Mouse (Mus musculus) E14TG2a.4 (cell line): ENCODE measurements around the gene Fam166a.

Experiments used
- CTCF ChIP-seq: conservative IDR thresholded peaks from 2 replicates; pipeline ENCODE4 v1.5.1; 2014; ENCODE audit warnings: low read length
- NANOG ChIP-seq: IDR thresholded peaks from 2 replicates; pipeline ENCODE4 v1.6.1; 2014; ENCODE audit warnings: borderline replicate concordance, low read length, mixed read lengths
- POU5F1 ChIP-seq: IDR thresholded peaks from 2 replicates; pipeline ENCODE4 v1.6.1; 2014; ENCODE audit warnings: low read length, borderline replicate concordance

GRCm38 (mm10) chr2:25183336-25183735 is 35.2 kb upstream of the Fam166a start:
- TF ChIP-seq CTCF (no peak), NANOG (no peak), POU5F1 (no peak)
